11 mouse cellular contexts compared by ENCODE assay signal in genomic region chr11:79238398-79238752, GRCm38 (mm10). TPM values are rescaled to one million over a fixed set of nuclear protein-coding genes. Genes with fewer than 3 reads are reported as not detected.
DNase-seq lines count a peak whose midpoint lies in the region; ATAC-seq and TF ChIP-seq lines count a peak whose summit lies in the region.
"Had no signal": no experiment of that assay in that cellular context is flagged by ENCODE, and none has a peak within 500 bp of the region (broad histone marks: within the 10 kb centered on the region; RNA-seq: fewer than 3 reads in every experiment).

No protein-coding gene starts in this region.

- H3K4me1 ChIP-seq in kidney, embryonic 14.5 days (ENCODE audit: control insufficient read depth, insufficient read depth, low read length), result no peaks in the 10 kb centered on the region
- no peaks in the 10 kb centered on the region for H3K4me1 ChIP-seq in forebrain, embryonic 12.5 days
- H3K4me1 ChIP-seq in hindbrain, postnatal 0 days (ENCODE audit: insufficient read depth, low read length), result no peaks in the 10 kb centered on the region
- no peaks in the 10 kb centered on the region for H3K4me1 ChIP-seq in midbrain, embryonic 15.5 days

- no peak overlapping the region for H3K9ac ChIP-seq in kidney, embryonic 14.5 days (ENCODE audit: low read depth, low read length)
- no peak overlapping the region for H3K9ac ChIP-seq in forebrain, embryonic 12.5 days
- H3K9ac ChIP-seq in hindbrain, postnatal 0 days (replicated peaks; ENCODE audit: low read length), result no peak overlapping the region
- H3K9ac ChIP-seq in midbrain, embryonic 15.5 days, result no peak overlapping the region

- no peak for DNase-seq in kidney, adult 18-20 months
- DNase-seq in hindbrain, postnatal 0 days (ENCODE audit: low spot score), result peak; percentile 77
- DNase-seq in thymus, postnatal 25 days, result no peak
- DNase-seq in spleen, adult 12 weeks (ENCODE audit: low spot score), result no peak
- DNase-seq in cerebellum, adult 9-10 months, result no peak

- no peak overlapping the region for H3K4me2 ChIP-seq in kidney, embryonic 14.5 days (replicated peaks; ENCODE audit: low read depth, low read length)
- H3K4me2 ChIP-seq in forebrain, embryonic 12.5 days, result no peak overlapping the region
- H3K4me2 ChIP-seq in hindbrain, postnatal 0 days (ENCODE audit: low read depth, low read length), result no peak overlapping the region
- no peak overlapping the region for H3K4me2 ChIP-seq in midbrain, embryonic 15.5 days

- H3K36me3 ChIP-seq in kidney, embryonic 14.5 days (ENCODE audit: control insufficient read depth, insufficient read depth, low read length), result peaks cover 53% of the 10 kb centered on the region
- peaks cover 54% of the 10 kb centered on the region for H3K36me3 ChIP-seq in forebrain, embryonic 12.5 days (replicated peaks)
- peaks cover 27% of the 10 kb centered on the region for H3K36me3 ChIP-seq in hindbrain, postnatal 0 days (ENCODE audit: insufficient read depth, low read length)
- H3K36me3 ChIP-seq in midbrain, embryonic 15.5 days (replicated peaks), result peaks cover 40% of the 10 kb centered on the region

- no peaks in the 10 kb centered on the region for H3K27me3 ChIP-seq in kidney, embryonic 14.5 days (ENCODE audit: control insufficient read depth, insufficient read depth, low read length)
- H3K27me3 ChIP-seq in forebrain, embryonic 12.5 days, result no peaks in the 10 kb centered on the region
- no peaks in the 10 kb centered on the region for H3K27me3 ChIP-seq in hindbrain, postnatal 0 days (ENCODE audit: insufficient read depth, low read length)
- H3K27me3 ChIP-seq in midbrain, embryonic 15.5 days (replicated peaks), result no peaks in the 10 kb centered on the region

- H3K9me3 ChIP-seq in kidney, embryonic 14.5 days (ENCODE audit: control insufficient read depth, low read length), result peaks cover 6% of the 10 kb centered on the region; the same call in 1 of the 2 replicates
- peaks cover 5% of the 10 kb centered on the region; the same call in 1 of the 2 replicates for H3K9me3 ChIP-seq in forebrain, embryonic 12.5 days
- no peaks in the 10 kb centered on the region for H3K9me3 ChIP-seq in hindbrain, postnatal 0 days (ENCODE audit: low read length)
- H3K9me3 ChIP-seq in midbrain, embryonic 15.5 days, result no peaks in the 10 kb centered on the region

- ATAC-seq in kidney, embryonic 14.5 days (ENCODE audit: low FRiP score, low TSS enrichment), result peak; percentile 72
- no peak for ATAC-seq in forebrain, embryonic 12.5 days (ENCODE audit: low FRiP score)
- ATAC-seq in hindbrain, postnatal 0 days, result peak; percentile 58; the same call in 1 of the 2 replicates
- no peak for ATAC-seq in midbrain, embryonic 15.5 days (replicated peaks)

- no peak overlapping the region for H3K4me3 ChIP-seq in kidney, embryonic 14.5 days (ENCODE audit: low read length)
- no peak overlapping the region for H3K4me3 ChIP-seq in forebrain, embryonic 12.5 days (replicated peaks)
- H3K4me3 ChIP-seq in hindbrain, postnatal 0 days (ENCODE audit: low read length), result no peak overlapping the region
- H3K4me3 ChIP-seq in midbrain, embryonic 15.5 days, result no peak overlapping the region
- H3K4me3 ChIP-seq: myocyte had no signal

- WGBS in kidney, embryonic 14.5 days, result 26% methylated on average over 1 of the region's 1 CpGs
- WGBS in forebrain, embryonic 12.5 days, result 19% methylated on average over 1 of the region's 1 CpGs
- 32% methylated on average over 1 of the region's 1 CpGs for WGBS in hindbrain, postnatal 0 days
- WGBS in midbrain, embryonic 15.5 days, result 32% methylated on average over 1 of the region's 1 CpGs

- TF ChIP-seq CTCF in hindbrain, postnatal 0 days (IDR thresholded peaks at IDR 0.05; ENCODE audit: low read depth), result no peak

- H3K27ac ChIP-seq in kidney, embryonic 14.5 days (ENCODE audit: low read depth, low read length), result peak overlapping the region; percentile 14; the same call in 1 of the 2 replicates
- peak overlapping the region; percentile 25; the same call in 1 of the 2 replicates for H3K27ac ChIP-seq in forebrain, embryonic 12.5 days
- peak overlapping the region; percentile 73 for H3K27ac ChIP-seq in hindbrain, postnatal 0 days
- 0 out of 2 replicates have a peak overlapping the region, but pooled peaks have one; percentile 34 for H3K27ac ChIP-seq in midbrain, embryonic 15.5 days

RNA-seq across cellular contexts. Expression of gene Wsb1, which starts 16.1 kb away (rescaled TPM):
- 241 and 403 TPM in 2 replicates for polyA plus RNA-seq in kidney, embryonic 14.5 days (2014; fragmentation: Nextera tagmentation; extraction: Ambion mirVana)
- polyA plus RNA-seq in forebrain, embryonic 12.5 days (2016; fragmentation: Nextera tagmentation; extraction: Ambion mirVana), result 457 and 459 TPM in 2 replicates
- total RNA-seq in hindbrain, postnatal 0 days (2014; rRNA removed), result 202 and 216 TPM in 2 replicates
- 202 and 245 TPM in 2 replicates for polyA plus RNA-seq in hindbrain, postnatal 0 days (2015; fragmentation: Nextera tagmentation; extraction: Ambion mirVana)
- polyA plus RNA-seq in midbrain, embryonic 15.5 days (2015; fragmentation: Nextera tagmentation; extraction: Ambion mirVana), result 463 and 505 TPM in 2 replicates

RNA-seq across cellular contexts. Expression of gene Gm9964, which starts 58.3 kb away (rescaled TPM):
- not detected in 2 replicates for polyA plus RNA-seq in kidney, embryonic 14.5 days (2014; fragmentation: Nextera tagmentation; extraction: Ambion mirVana)
- not detected in 2 replicates for polyA plus RNA-seq in forebrain, embryonic 12.5 days (2016; fragmentation: Nextera tagmentation; extraction: Ambion mirVana)
- total RNA-seq in hindbrain, postnatal 0 days (2014; rRNA removed), result not detected in 2 replicates
- polyA plus RNA-seq in hindbrain, postnatal 0 days (2015; fragmentation: Nextera tagmentation; extraction: Ambion mirVana), result not detected in 2 replicates
- not detected in 2 replicates for polyA plus RNA-seq in midbrain, embryonic 15.5 days (2015; fragmentation: Nextera tagmentation; extraction: Ambion mirVana)
- total RNA-seq: gastrocnemius, postnatal 4 days had no signal
- polyA plus RNA-seq: G1E, myocyte had no signal

Comparison
In these comparisons a context has a peak if more than half of its experiments do, and no peak if none do; other contexts are left out.
1. ATAC-seq: peak in kidney, embryonic 14.5 days (single experiment) and hindbrain, postnatal 0 days (single experiment); none in forebrain, embryonic 12.5 days (single experiment) and midbrain, embryonic 15.5 days (single experiment).
2. H3K27ac ChIP-seq: peak in every context shown above with its lines; median percentile 73 in hindbrain, postnatal 0 days; 34 in midbrain, embryonic 15.5 days; 25 in forebrain, embryonic 12.5 days; 14 in kidney, embryonic 14.5 days.